Mouse (Mus musculus): ENCODE measurements around the gene Lrrc73. TPM values are rescaled to one million over a fixed set of nuclear protein-coding genes. Genes with fewer than 3 reads are reported as not detected.
A peak's percentile ranks its signal among the peaks of the same experiment; 100 is the strongest.

Lrrc73 gene
- polyA plus RNA-seq (2012; ENCODE audit: insufficient read depth, insufficient read length, missing spikeins), result 0.58 TPM in 1 of 2 replicates, not detected in the other

- no peak within 1 kb of the TSS for H3K27ac ChIP-seq (ENCODE audit: insufficient read depth, low read depth, low read length)
- H3K4me1 ChIP-seq (ENCODE audit: control insufficient read depth, insufficient read depth, low read length), result peaks cover 6% of the 10 kb centered on the region; the same call in 1 of the 2 replicates
- H3K4me3 ChIP-seq (ENCODE audit: insufficient read depth, low read length), result peak within 1 kb of the TSS; percentile 60
- TF ChIP-seq CTCF (IDR thresholded peaks at IDR 0.05; ENCODE audit: low read depth, low read length) (no peak), POLR2A (IDR thresholded peaks at IDR 0.05; ENCODE audit: borderline replicate concordance, low read depth, low read length) (no peak)
Observed at GRCm38 (mm10) chr17:46253452-46254084, at the start of gene Lrrc73. Gene Lrrc73 (plus strand): TSS chr17:46253531.

DNA sequence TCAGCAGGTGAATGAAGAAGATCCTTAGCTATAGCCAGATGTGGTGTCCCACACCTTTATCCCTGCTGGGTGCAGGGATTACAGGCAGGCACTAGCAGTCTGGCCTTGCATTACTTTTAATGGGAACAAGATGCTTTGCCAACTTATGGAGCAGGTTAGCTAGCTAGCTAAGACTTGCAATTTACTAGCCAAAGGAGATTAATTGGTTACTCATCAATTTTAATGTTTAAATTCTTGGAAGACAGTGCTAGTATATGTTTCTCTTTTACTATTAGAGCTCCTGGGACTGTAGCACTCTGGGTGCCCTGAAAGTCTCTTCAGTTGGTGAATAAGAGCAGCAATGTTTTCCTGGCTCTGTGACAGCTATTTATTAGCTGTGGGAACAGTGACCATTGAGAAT is 46.7 kb upstream of the Lrrc73 start:
- TF ChIP-seq CTCF (IDR thresholded peaks at IDR 0.05; ENCODE audit: low read depth, low read length), result no peak
- no peak for TF ChIP-seq POLR2A (IDR thresholded peaks at IDR 0.05; ENCODE audit: borderline replicate concordance, low read depth, low read length)
- no peak overlapping the region for H3K4me3 ChIP-seq (ENCODE audit: insufficient read depth, low read length)
- H3K4me1 ChIP-seq (ENCODE audit: control insufficient read depth, insufficient read depth, low read length), result peaks cover 7% of the 10 kb centered on the region

GRCm38 (mm10) chr17:46210550-46210949 is 42.8 kb upstream of the Lrrc73 start:
- TF ChIP-seq CTCF (IDR thresholded peaks at IDR 0.05; ENCODE audit: low read depth, low read length), result no peak
- no peak for TF ChIP-seq POLR2A (IDR thresholded peaks at IDR 0.05; ENCODE audit: borderline replicate concordance, low read depth, low read length)
- no peaks in the 10 kb centered on the region for H3K4me1 ChIP-seq (ENCODE audit: control insufficient read depth, insufficient read depth, low read length)
- H3K4me3 ChIP-seq (ENCODE audit: insufficient read depth, low read length), result no peak overlapping the region
- no peak overlapping the region for H3K27ac ChIP-seq (ENCODE audit: insufficient read depth, low read depth, low read length)

More for the DNA sequence above, 46.7 kb upstream of the Lrrc73 start:
- no peak overlapping the region for H3K27ac ChIP-seq (ENCODE audit: insufficient read depth, low read depth, low read length)

DNA sequence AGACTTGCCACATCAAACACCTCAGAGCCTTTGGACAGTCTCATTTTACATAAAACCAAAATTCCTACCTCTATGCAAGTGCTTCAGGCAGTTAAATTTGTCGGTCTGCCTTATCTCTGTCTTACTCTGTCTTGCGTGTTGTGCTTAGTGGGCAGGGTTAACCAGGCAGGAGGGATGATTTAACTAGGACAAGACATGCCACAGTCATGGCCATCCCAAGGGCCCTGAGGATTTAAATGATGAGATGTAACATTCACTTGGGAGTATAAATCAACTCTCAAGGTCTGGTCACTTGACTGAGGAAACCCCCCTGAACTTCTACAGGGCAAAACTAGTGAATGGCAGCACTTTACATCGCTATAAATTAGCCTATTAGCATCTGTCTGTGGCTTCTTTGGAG is 31.7 kb upstream of the Lrrc73 start:
- TF ChIP-seq POLR2A (IDR thresholded peaks at IDR 0.05; ENCODE audit: borderline replicate concordance, low read depth, low read length) (no peak), CTCF (IDR thresholded peaks at IDR 0.05; ENCODE audit: low read depth, low read length) (no peak)
- H3K4me3 ChIP-seq (ENCODE audit: insufficient read depth, low read length), result no peak overlapping the region
- H3K4me1 ChIP-seq (ENCODE audit: control insufficient read depth, insufficient read depth, low read length), result no peaks in the 10 kb centered on the region
- no peak overlapping the region for H3K27ac ChIP-seq (ENCODE audit: insufficient read depth, low read depth, low read length)

GRCm38 (mm10) chr17:46227576-46227975 is 25.8 kb upstream of the Lrrc73 start:
- Histone ChIP-seq H3K4me1 (ENCODE audit: control insufficient read depth, insufficient read depth, low read length) (no peaks in the 10 kb centered on the region), H3K4me3 (ENCODE audit: insufficient read depth, low read length) (no peak overlapping the region), H3K27ac (ENCODE audit: insufficient read depth, low read depth, low read length) (no peak overlapping the region)
- TF ChIP-seq CTCF (IDR thresholded peaks at IDR 0.05; ENCODE audit: low read depth, low read length), result no peak
- no peak for TF ChIP-seq POLR2A (IDR thresholded peaks at IDR 0.05; ENCODE audit: borderline replicate concordance, low read depth, low read length)

- TF ChIP-seq POLR2A (IDR thresholded peaks at IDR 0.05; ENCODE audit: borderline replicate concordance, low read depth, low read length) (no peak), CTCF (IDR thresholded peaks at IDR 0.05; ENCODE audit: low read depth, low read length) (no peak)
- H3K4me1 ChIP-seq (ENCODE audit: control insufficient read depth, insufficient read depth, low read length), result no peaks in the 10 kb centered on the region
- H3K27ac ChIP-seq (ENCODE audit: insufficient read depth, low read depth, low read length), result no peak overlapping the region
- H3K4me3 ChIP-seq (ENCODE audit: insufficient read depth, low read length), result no peak overlapping the region
Observed at GRCm38 (mm10) chr17:46236067-46236466, 17.3 kb upstream of the Lrrc73 start.

- Histone ChIP-seq H3K4me3 (ENCODE audit: insufficient read depth, low read length) (no peak overlapping the region), H3K27ac (ENCODE audit: insufficient read depth, low read depth, low read length) (no peak overlapping the region), H3K4me1 (ENCODE audit: control insufficient read depth, insufficient read depth, low read length) (no peaks in the 10 kb centered on the region)
- TF ChIP-seq POLR2A (IDR thresholded peaks at IDR 0.05; ENCODE audit: borderline replicate concordance, low read depth, low read length) (no peak), CTCF (IDR thresholded peaks at IDR 0.05; ENCODE audit: low read depth, low read length) (no peak)
Observed at GRCm38 (mm10) chr17:46237079-46237478, 16.3 kb upstream of the Lrrc73 start.

DNA sequence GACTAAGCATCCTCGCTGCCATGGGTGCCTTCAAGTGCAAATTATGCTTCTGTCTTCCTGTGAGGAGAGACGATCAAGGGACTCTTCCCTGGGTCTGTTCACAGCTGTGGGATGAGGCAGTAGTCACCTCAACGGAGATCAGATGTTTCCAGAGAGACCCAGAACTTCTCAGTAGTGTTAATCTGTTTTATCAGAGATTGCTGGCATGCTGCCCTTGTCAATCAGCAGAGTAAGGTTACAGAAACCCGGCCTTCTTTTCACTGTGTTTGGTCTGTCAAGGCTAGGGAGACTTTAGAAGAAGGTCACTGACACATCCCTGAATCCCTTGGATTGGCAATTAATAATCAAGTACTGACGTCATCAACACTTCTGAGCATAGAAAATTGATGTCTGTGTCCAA is 15.9 kb upstream of the Lrrc73 start:
- TF ChIP-seq CTCF (IDR thresholded peaks at IDR 0.05; ENCODE audit: low read depth, low read length) (no peak), POLR2A (IDR thresholded peaks at IDR 0.05; ENCODE audit: borderline replicate concordance, low read depth, low read length) (no peak)
- Histone ChIP-seq H3K4me1 (ENCODE audit: control insufficient read depth, insufficient read depth, low read length) (no peaks in the 10 kb centered on the region), H3K4me3 (ENCODE audit: insufficient read depth, low read length) (no peak overlapping the region), H3K27ac (ENCODE audit: insufficient read depth, low read depth, low read length) (no peak overlapping the region)

GRCm38 (mm10) chr17:46239516-46240114 is 13.7 kb upstream of the Lrrc73 start:
- H3K27ac ChIP-seq (ENCODE audit: insufficient read depth, low read depth, low read length), result no peak overlapping the region
- no peaks in the 10 kb centered on the region for H3K4me1 ChIP-seq (ENCODE audit: control insufficient read depth, insufficient read depth, low read length)
- TF ChIP-seq POLR2A (IDR thresholded peaks at IDR 0.05; ENCODE audit: borderline replicate concordance, low read depth, low read length) (no peak), CTCF (IDR thresholded peaks at IDR 0.05; ENCODE audit: low read depth, low read length) (no peak)
- no peak overlapping the region for H3K4me3 ChIP-seq (ENCODE audit: insufficient read depth, low read length)

- no peak for TF ChIP-seq POLR2A (IDR thresholded peaks at IDR 0.05; ENCODE audit: borderline replicate concordance, low read depth, low read length)
- H3K27ac ChIP-seq (ENCODE audit: insufficient read depth, low read depth, low read length), result no peak overlapping the region
- peaks cover under 1% of the 10 kb centered on the region for H3K4me1 ChIP-seq (ENCODE audit: control insufficient read depth, insufficient read depth, low read length)
- no peak overlapping the region for H3K4me3 ChIP-seq (ENCODE audit: insufficient read depth, low read length)
Observed at GRCm38 (mm10) chr17:46241471-46241870, 11.9 kb upstream of the Lrrc73 start.
